Mouse (Mus musculus): ENCODE measurements around the gene Parvb. TPM values are rescaled to one million over a fixed set of nuclear protein-coding genes. Genes with fewer than 3 reads are reported as not detected.

Parvb gene
- polyA plus RNA-seq, 1 experiment from 2014 or later = 9.5 TPM

Other genes starting within 250 kb of the Parvb start
- gene Efcab6, start 166.7 kb upstream of the Parvb start, polyA plus RNA-seq (2014; fragmentation: Nextera tagmentation; extraction: Ambion mirVana) = 0.26 and 0.27 TPM in 2 replicates
- gene Sult4a1, start 126.3 kb upstream of the Parvb start, polyA plus RNA-seq (2014; fragmentation: Nextera tagmentation; extraction: Ambion mirVana) = 8.0 and 9.2 TPM in 2 replicates
- gene Pnpla5, start 108.9 kb upstream of the Parvb start, polyA plus RNA-seq (2014; fragmentation: Nextera tagmentation; extraction: Ambion mirVana) = not detected in 2 replicates
- gene Pnpla3, start 64.2 kb upstream of the Parvb start, polyA plus RNA-seq (2014; fragmentation: Nextera tagmentation; extraction: Ambion mirVana) = 0.71 and 1.4 TPM in 2 replicates
- 66.7 and 74.5 TPM in 2 replicates for gene Samm50, start 39.8 kb upstream of the Parvb start, polyA plus RNA-seq (2014; fragmentation: Nextera tagmentation; extraction: Ambion mirVana)
- 0.57 and 0.62 TPM in 2 replicates for gene Parvg, start 92.0 kb downstream of the Parvb start, polyA plus RNA-seq (2014; fragmentation: Nextera tagmentation; extraction: Ambion mirVana)
- gene Shisal1, start 215.1 kb downstream of the Parvb start, polyA plus RNA-seq (2014; fragmentation: Nextera tagmentation; extraction: Ambion mirVana) = 3.2 and 5.0 TPM in 2 replicates

Data from hindbrain, embryonic 11.5 days (tissue).